Mouse (Mus musculus) midbrain, embryonic 15.5 days (tissue): ENCODE results near the gene Sned1. TPM values are rescaled to one million over a fixed set of nuclear protein-coding genes. Genes with fewer than 3 reads are reported as not detected.

ENCODE experiments used
- ATAC-seq: fragments of 200-750 bp; cut with Nextera tagmentation; replicated peaks from 2 replicates; pipeline ENCODE4 v1.8.0; 2017; ENCODE audit warnings: moderate TSS enrichment
- H3K27ac ChIP-seq: fragments of 300-500 bp; sonication (generic); 2 replicates; pipeline ENCODE4 v1.5.1; 2015; ENCODE audit warnings: mild to moderate bottlenecking, inconsistent platforms
- H3K27me3 ChIP-seq: fragments of 300-500 bp; sonication (generic); replicated peaks from 2 replicates; pipeline ENCODE4 v1.6.1; 2015; ENCODE audit warnings: inconsistent platforms
- H3K36me3 ChIP-seq: fragments of 300-500 bp; sonication (generic); replicated peaks from 2 replicates; pipeline ENCODE4 v1.6.1; 2015; ENCODE audit warnings: inconsistent platforms
- H3K4me1 ChIP-seq: fragments of 300-500 bp; sonication (generic); 2 replicates; pipeline ENCODE4 v1.6.1; 2015; ENCODE audit warnings: inconsistent platforms
- H3K4me2 ChIP-seq: fragments of 300-500 bp; sonication (generic); 2 replicates; pipeline ENCODE4 v1.6.1; 2015; ENCODE audit warnings: inconsistent platforms, mild to moderate bottlenecking, moderate library complexity
- H3K4me3 ChIP-seq: fragments of 300-500 bp; sonication (generic); 2 replicates; pipeline ENCODE4 v1.5.1; 2015; ENCODE audit warnings: mild to moderate bottlenecking, inconsistent platforms
- H3K9ac ChIP-seq: fragments of 300-500 bp; sonication (generic); 2 replicates; pipeline ENCODE4 v1.6.1; 2015; ENCODE audit warnings: mild to moderate bottlenecking, inconsistent platforms
- H3K9me3 ChIP-seq: fragments of 300-500 bp; sonication (generic); 2 replicates; pipeline ENCODE4 v1.6.1; 2016; ENCODE audit warnings: inconsistent platforms
- WGBS: fragments of 180-500 bp; shearing (Covaris S2); methylation state at CpG from one replicate; pipeline ENCODE4 v1.1.7; 2015; ENCODE audit warnings: mixed read lengths; 5-methylcytosine and 5-hydroxymethylcytosine counted together
- polyA plus RNA-seq: library from polyadenylated mRNA; unstranded; fragments of >200 nt; fragmentation: Nextera tagmentation; extraction: Ambion mirVana; gene quantifications from 2 replicates; pipeline ENCODE4 v1.2.1, GENCODE M21; 2015

Sned1 gene
- polyA plus RNA-seq, 1 experiment from 2014 or later = 8.7 TPM

DNA sequence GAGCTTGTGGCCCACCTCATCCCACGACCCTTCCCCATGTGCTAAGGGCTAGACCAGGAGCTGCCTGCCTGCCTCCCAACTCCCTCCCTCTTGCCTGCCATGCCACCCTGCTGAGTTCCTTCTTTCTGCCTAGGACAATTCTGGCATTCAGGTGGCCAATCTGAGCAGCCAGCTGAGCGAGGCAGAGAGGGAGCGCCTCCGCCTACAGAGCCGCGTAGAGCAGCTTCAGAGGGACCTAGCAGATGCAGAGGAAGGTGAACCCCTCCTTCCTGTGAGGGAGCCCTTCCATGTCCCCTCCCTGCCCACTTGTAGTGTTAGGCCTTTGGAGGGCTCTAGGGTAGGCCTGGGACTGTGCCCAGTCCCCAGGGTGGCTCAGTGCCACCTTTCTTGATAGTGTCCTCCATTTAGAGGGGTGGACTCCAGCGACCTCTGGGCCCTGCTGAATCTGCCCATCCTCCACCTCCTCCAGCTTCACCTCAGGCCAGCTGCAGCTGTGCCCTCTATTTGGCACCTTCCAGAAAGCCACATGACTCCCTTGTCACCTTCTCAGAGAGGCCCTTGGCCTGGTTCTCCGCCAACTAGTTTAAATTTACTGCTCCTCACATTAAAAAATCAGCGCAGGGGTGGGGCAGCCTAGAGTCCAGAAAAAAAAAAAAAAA lies 18.7 kb upstream of the Sned1 start:
- no peak for ATAC-seq

DNA sequence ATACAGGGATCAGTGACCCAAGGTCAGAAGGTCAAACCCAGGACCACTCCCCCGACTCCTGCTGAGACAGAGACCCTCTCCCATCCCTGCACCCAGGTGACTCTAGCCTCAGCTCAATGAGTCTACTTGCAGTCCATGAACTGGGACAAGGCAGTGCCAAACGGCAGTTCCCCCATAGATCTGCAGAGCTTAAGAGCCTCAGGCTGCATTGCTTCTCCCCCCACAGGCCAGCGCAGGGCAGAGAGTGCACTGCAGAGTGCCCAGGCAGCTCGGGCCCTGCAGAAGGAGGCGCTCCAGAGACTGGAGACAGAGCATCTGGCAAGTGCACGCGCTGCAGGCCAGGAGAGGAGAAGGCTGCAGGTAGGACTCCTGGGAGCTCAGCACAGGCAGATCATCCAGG lies 18.1 kb upstream of the Sned1 start:
- Histone ChIP-seq H3K27me3 (no peaks in the 10 kb centered on the region), H3K4me3 (no peak overlapping the region), H3K9me3 (no peaks in the 10 kb centered on the region), H3K4me2 (no peak overlapping the region), H3K9ac (no peak overlapping the region), H3K4me1 (0 out of 2 replicates have a peak, but pooled peaks cover 6% of the 10 kb centered on the region), H3K27ac (no peak overlapping the region), H3K36me3 (no peaks in the 10 kb centered on the region)
- whole genome bisulfite sequencing = 54% methylated on average over 7 of the region's 7 CpGs
- ATAC-seq = no peak

More for the DNA sequence above, 18.7 kb upstream of the Sned1 start:
- no peaks in the 10 kb centered on the region for H3K36me3 ChIP-seq
- no peak overlapping the region for H3K27ac ChIP-seq
- 67% methylated on average over 9 of the region's 9 CpGs for WGBS
- H3K4me3 ChIP-seq = no peak overlapping the region
- H3K4me2 ChIP-seq = no peak overlapping the region
- no peaks in the 10 kb centered on the region for H3K27me3 ChIP-seq
- no peaks in the 10 kb centered on the region for H3K9me3 ChIP-seq
- H3K4me1 ChIP-seq = 0 out of 2 replicates have a peak, but pooled peaks cover 6% of the 10 kb centered on the region
- H3K9ac ChIP-seq = no peak overlapping the region

DNA sequence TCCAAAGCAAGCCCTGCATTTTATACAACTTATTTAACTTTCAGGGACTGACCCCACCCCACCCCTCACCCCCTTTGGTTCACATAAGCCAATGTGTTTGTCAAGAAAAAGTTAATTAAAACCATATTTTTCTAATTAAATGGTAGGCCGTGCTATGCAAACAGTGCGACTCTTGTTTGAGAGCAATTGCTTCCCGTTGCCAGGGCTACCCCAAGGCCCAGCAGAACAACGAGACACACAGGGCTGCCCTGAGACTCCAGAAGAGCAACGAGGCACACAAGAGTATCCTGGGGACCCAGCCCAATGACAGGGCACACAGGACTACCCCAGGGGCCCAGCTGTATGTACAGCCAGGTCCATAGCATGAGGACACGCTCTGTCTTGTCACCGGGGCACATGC lies 14.9 kb upstream of the Sned1 start:
- Histone ChIP-seq H3K36me3 (no peaks in the 10 kb centered on the region), H3K27ac (no peak overlapping the region), H3K9me3 (no peaks in the 10 kb centered on the region), H3K27me3 (no peaks in the 10 kb centered on the region), H3K4me1 (0 out of 2 replicates have a peak, but pooled peaks cover 6% of the 10 kb centered on the region), H3K9ac (no peak overlapping the region), H3K4me3 (no peak overlapping the region), H3K4me2 (no peak overlapping the region)
- WGBS = 61% methylated on average over 7 of the region's 7 CpGs
- ATAC-seq = 0 out of 2 replicates have a peak, but pooled peaks have one; percentile 31

DNA sequence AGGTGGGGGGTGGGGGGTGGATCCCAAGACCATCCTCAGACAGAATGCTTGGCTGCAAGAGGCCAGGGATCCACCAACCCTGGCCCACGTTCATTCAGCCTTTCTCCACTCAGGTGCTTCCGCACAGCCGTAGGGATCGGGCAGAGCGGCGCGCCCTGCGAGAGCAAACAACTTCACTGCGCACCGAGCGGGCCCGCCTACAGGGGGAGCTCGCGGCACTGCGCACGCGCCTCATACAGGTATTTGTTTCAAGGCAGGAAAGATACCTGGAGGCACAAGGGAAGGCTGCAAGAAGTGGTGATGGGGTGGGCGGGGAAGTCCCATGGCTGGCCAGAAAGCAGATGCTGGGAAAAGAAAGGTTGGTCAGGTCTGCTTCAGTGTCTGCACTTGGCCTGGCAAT lies 11.7 kb upstream of the Sned1 start:
- H3K9ac ChIP-seq = no peak overlapping the region
- H3K4me1 ChIP-seq = peaks cover 5% of the 10 kb centered on the region; the same call in 1 of the 2 replicates
- H3K27me3 ChIP-seq = no peaks in the 10 kb centered on the region
- H3K9me3 ChIP-seq = no peaks in the 10 kb centered on the region
- WGBS = 8% methylated on average over 18 of the region's 18 CpGs
- ATAC-seq = no peak
- H3K27ac ChIP-seq = no peak overlapping the region
- H3K4me3 ChIP-seq = no peak overlapping the region
- no peaks in the 10 kb centered on the region for H3K36me3 ChIP-seq
- H3K4me2 ChIP-seq = no peak overlapping the region

DNA sequence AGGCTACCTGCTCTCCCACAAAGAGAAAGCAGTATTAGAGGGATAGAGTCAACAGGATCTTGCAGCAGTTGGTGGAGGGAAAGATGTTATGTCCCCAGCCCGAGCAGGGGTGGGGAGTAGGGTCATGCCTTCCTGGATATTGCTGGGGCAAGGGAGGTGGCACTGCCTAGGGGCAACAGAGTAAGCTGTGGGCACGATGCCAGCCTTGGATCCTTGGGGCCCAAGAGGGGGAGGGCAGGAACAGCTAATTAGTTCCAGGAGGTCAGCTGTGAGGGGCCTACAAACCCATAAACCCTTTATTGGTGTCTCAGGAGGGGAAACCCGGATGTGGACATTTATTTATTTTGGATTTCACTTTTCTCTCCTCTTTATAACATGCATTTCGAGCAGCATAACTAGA lies 10.4 kb upstream of the Sned1 start:
- Histone ChIP-seq H3K9ac (no peak overlapping the region), H3K9me3 (no peaks in the 10 kb centered on the region), H3K27ac (no peak overlapping the region), H3K4me1 (peaks cover 7% of the 10 kb centered on the region; the same call in 1 of the 2 replicates), H3K36me3 (no peaks in the 10 kb centered on the region), H3K4me3 (no peak overlapping the region), H3K27me3 (no peaks in the 10 kb centered on the region), H3K4me2 (no peak overlapping the region)
- no peak for ATAC-seq
- 41% methylated on average over 4 of the region's 4 CpGs for WGBS

DNA sequence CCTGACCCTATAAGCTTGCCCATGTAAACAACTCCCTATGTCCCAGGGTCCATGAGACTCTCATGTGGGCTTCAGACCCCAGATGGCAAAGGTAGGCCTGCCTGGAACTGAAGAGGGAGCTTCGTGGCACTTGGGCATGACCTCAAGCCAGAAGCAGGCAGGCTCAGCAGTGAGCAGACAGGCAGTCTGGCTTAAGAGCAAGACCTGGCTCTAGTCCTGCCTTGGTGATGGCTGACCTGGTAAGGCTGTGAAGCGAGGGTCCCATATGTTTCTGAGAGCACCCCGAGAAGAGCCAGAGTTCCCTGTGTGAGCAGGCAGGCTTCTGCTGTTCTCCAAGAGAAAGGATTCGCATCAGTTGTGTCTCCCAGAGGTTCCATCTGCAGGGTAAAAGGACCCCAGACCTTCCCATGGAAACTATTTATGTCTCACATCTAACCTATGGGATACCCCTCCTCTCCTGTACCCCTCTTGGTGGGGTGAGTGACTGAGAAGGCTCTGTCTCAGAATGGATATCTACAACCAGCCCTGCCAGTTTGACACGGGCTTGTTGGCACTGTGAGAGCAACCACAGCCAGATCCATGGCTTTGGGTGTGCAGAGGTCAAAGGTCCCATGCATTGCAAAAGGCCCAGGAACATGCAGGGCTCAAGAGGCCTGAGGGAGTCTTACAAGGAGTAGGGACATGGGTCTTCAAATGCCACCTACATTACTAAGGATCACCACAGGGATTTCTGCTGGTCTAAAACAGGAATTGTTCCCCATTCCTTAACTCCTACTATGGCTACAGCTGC lies 9.7 kb upstream of the Sned1 start:
- H3K4me1 ChIP-seq = peaks cover 7% of the 10 kb centered on the region; the same call in 1 of the 2 replicates
- no peak for ATAC-seq
- WGBS = 81% methylated on average over 5 of the region's 5 CpGs
- H3K36me3 ChIP-seq = no peaks in the 10 kb centered on the region
- no peaks in the 10 kb centered on the region for H3K9me3 ChIP-seq
- no peak overlapping the region for H3K4me3 ChIP-seq
- H3K9ac ChIP-seq = no peak overlapping the region
- H3K4me2 ChIP-seq = no peak overlapping the region
- no peak overlapping the region for H3K27ac ChIP-seq
- no peaks in the 10 kb centered on the region for H3K27me3 ChIP-seq

DNA sequence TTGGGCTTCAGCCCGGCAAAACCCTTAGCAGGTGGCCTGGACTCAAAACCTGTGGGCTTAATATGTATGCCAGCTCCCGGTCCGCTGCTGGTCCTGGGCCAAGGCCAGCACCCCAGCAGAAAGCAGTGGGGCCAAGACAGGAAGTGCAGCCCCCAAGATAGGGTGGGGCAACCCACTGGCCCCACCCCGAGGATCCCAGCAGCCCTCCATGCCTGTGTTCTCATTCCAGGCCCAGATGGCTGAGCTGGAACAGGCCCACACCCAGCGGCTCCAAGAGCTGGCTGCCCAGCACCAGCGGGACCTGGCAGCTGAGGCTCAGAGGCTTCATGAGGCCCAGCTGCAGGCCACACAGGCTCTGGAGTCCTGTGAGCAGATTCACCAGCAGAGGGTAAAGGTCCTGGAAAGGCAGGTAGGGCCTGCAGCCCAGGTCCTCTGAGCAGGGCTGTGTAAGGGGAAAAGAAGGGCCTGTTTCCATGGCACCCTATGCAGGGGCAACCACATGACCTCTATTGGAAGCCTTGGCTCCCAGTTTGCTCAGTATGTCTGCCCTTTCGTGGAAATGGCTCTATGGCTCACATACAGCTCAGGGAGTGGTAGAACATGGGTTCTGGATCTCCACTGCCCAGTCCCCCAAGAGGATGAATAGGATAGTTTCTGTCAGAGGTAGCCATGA lies 8.2 kb upstream of the Sned1 start:
- ATAC-seq = no peak; the same call in 1 of the 2 replicates
- H3K36me3 ChIP-seq = no peaks in the 10 kb centered on the region
- no peaks in the 10 kb centered on the region for H3K27me3 ChIP-seq
- 68% methylated on average over 7 of the region's 7 CpGs for WGBS
- H3K9ac ChIP-seq = no peak overlapping the region
- no peak overlapping the region for H3K4me2 ChIP-seq
- H3K27ac ChIP-seq = no peak overlapping the region
- H3K9me3 ChIP-seq = no peaks in the 10 kb centered on the region
- peaks cover 7% of the 10 kb centered on the region; the same call in 1 of the 2 replicates for H3K4me1 ChIP-seq
- no peak overlapping the region for H3K4me3 ChIP-seq

DNA sequence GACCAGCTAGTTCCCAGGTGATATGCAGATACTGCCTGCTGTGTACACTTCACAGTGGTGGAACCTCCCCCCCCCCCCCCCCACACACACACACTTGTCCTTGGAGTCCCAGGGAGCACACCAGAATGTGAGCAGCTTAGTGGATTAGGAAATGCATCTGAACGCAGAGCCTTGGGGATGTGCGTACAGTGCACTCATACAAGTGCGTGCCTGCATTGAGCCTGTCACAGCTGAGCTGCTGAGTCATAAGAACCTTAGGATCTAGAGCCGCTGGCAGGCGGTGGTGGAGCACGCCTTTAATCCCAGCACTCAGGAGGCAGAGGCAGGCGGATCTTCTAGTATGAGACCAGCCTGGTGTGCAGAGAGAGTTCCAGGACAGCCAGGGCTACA lies 7.7 kb upstream of the Sned1 start:
- H3K27me3 ChIP-seq = no peaks in the 10 kb centered on the region
- H3K27ac ChIP-seq = no peak overlapping the region
- H3K4me1 ChIP-seq = peaks cover 7% of the 10 kb centered on the region; the same call in 1 of the 2 replicates
- no peak overlapping the region for H3K9ac ChIP-seq
- no peaks in the 10 kb centered on the region for H3K9me3 ChIP-seq
- no peak for ATAC-seq
- H3K4me2 ChIP-seq = no peak overlapping the region
- H3K4me3 ChIP-seq = no peak overlapping the region
- no peaks in the 10 kb centered on the region for H3K36me3 ChIP-seq
- 89% methylated on average over 7 of the region's 7 CpGs for WGBS

DNA sequence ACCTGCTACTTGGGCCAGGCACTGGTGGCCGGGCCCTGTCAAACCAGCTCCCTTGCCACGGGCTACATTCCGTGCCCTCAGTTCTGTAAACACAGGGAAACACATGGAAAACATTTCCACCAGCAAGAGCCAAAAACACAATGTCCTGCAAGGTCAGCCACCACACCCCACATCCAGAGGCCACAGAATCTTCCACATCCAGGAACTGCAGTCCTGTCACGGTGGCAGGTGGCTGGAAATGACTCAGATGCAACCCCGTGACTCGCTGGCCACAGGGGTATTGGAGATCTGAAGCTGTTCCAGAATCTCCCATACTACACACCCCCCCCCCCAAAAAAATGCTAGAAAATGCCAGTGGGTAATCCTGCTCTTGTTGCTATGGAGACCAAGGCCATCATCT lies 6.4 kb upstream of the Sned1 start:
- no peak for ATAC-seq
- no peaks in the 10 kb centered on the region for H3K27me3 ChIP-seq
- H3K36me3 ChIP-seq = no peaks in the 10 kb centered on the region
- no peak overlapping the region for H3K4me2 ChIP-seq
- no peak overlapping the region for H3K27ac ChIP-seq
- no peak overlapping the region for H3K4me3 ChIP-seq
- no peaks in the 10 kb centered on the region for H3K9me3 ChIP-seq
- 80% methylated on average over 6 of the region's 6 CpGs for WGBS
- H3K4me1 ChIP-seq = peaks cover 7% of the 10 kb centered on the region; the same call in 1 of the 2 replicates
- H3K9ac ChIP-seq = no peak overlapping the region

DNA sequence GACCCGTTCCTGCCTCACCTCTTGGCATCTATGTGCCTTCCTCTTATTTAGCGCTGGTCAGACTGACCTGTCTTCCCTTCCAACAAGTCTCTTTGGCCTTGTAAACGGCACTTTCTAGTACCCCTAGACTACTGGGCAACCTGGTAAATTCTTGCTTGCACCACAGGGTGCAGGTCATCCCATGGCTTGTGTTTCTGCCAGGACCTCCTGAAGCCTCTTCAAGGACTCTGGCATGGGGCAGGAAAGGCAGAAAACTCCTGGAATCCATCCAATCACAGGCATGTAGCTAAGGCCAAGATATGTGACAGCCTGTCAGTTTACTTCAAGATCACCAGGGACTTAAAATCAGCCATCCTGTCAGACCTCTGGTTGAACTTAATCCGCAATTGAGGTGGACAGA lies 6.0 kb upstream of the Sned1 start:
- Histone ChIP-seq H3K9ac (no peak overlapping the region), H3K4me3 (no peak overlapping the region), H3K27ac (no peak overlapping the region), H3K4me2 (no peak overlapping the region), H3K4me1 (peaks cover 7% of the 10 kb centered on the region; the same call in 1 of the 2 replicates), H3K36me3 (no peaks in the 10 kb centered on the region), H3K9me3 (no peaks in the 10 kb centered on the region), H3K27me3 (peaks cover 2% of the 10 kb centered on the region; the same call in 1 of the 2 replicates)
- no peak for ATAC-seq
- 75% methylated on average over 4 of the region's 4 CpGs for WGBS

DNA sequence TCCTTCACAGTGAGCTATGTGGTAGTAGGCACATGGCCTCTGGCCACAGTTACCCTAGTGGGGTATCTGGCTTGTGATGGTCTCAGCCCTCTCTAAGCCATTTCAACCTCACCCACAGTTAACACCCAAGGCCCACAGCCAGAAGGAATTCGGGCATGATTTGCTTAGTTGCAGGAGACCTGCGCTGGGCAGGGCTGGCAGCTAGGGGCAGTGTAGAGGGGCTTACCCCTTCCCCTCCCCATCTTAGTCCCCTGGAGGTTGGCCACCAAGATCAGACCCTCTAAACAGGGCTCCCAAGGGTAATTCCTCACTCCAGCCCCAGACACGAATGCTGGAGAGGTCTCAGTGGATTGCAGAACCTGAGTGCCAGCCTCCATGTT lies 894 bp downstream of the Sned1 start:
- Histone ChIP-seq H3K4me2 (peak overlapping the region; percentile 99), H3K27ac (no peak overlapping the region), H3K4me3 (peak overlapping the region; percentile 60), H3K9me3 (no peaks in the 10 kb centered on the region), H3K4me1 (peaks cover 16% of the 10 kb centered on the region; the same call in 1 of the 2 replicates), H3K9ac (peak overlapping the region; percentile 58), H3K27me3 (peaks cover 24% of the 10 kb centered on the region), H3K36me3 (no peaks in the 10 kb centered on the region)
- peak; percentile 35 for ATAC-seq
- 10% methylated on average over 3 of the region's 3 CpGs for WGBS

DNA sequence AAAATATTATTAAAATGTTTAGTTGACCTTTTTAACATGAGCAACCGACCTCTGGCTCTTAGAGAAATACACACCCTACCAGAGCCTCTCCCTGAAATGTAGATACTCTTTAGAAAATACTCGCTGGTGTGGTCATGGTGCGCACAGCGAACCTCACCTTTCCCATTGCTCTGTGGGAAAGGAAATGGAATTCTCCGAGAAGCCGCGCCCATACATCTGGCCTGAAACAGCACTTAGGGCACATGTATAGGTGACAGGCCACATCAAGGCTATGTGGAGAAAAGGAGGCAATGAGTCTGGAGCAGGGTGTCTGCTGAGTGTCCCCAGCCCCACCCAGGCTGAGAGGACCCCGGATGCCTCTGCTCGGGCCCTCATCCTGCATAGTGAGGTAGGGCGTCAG lies 2.0 kb downstream of the Sned1 start:
- Histone ChIP-seq H3K27me3 (peaks cover 24% of the 10 kb centered on the region), H3K4me2 (no peak overlapping the region)

More for the DNA sequence above, 2.0 kb downstream of the Sned1 start:
- no peaks in the 10 kb centered on the region for H3K36me3 ChIP-seq
- 91% methylated on average over 10 of the region's 10 CpGs for WGBS
- H3K9me3 ChIP-seq = no peaks in the 10 kb centered on the region
- peaks cover 16% of the 10 kb centered on the region; the same call in 1 of the 2 replicates for H3K4me1 ChIP-seq
- H3K9ac ChIP-seq = no peak overlapping the region
- ATAC-seq = no peak
- H3K4me3 ChIP-seq = no peak overlapping the region
- no peak overlapping the region for H3K27ac ChIP-seq
